Mouse (Mus musculus): ENCODE measurements around the gene Fcrla. TPM values are rescaled to one million over a fixed set of nuclear protein-coding genes. Genes with fewer than 3 reads are reported as not detected.

Fcrla gene
- total and polyA plus RNA-seq, 3 experiments = 10.6 to 30.6 (median 17.7) TPM

GRCm38 (mm10) chr1:170896651-170897281, 30.6 kb downstream of the Fcrla start:
- no peaks in the 10 kb centered on the region for H3K36me3 ChIP-seq (replicated peaks in 1 of 2; ENCODE audit: control insufficient read depth in 1 of 2, insufficient read depth in 1 of 2, low read length in 1 of 2)
- H3K79me2 ChIP-seq (replicated peaks; ENCODE audit: control insufficient read depth, extremely low read depth, insufficient read depth, poor library complexity, severe bottlenecking) = no peaks in the 10 kb centered on the region
- peak overlapping the region in 1 of 3 experiments; percentile 10 for H3K4me3 ChIP-seq (replicated peaks in 1 of 3; ENCODE audit: low read depth in 2 of 3, low read length in 2 of 3, poor library complexity in 1 of 3)
- no peak for TF ChIP-seq E2F4 (IDR thresholded peaks at IDR 0.05; ENCODE audit: insufficient replicate concordance, low read depth, low read length)
- TF ChIP-seq ETS1 (conservative IDR thresholded peaks at IDR 0.05; ENCODE audit: low read depth, low read length) = no peak; the same call in 1 of the 2 replicates
- no peak for TF ChIP-seq JUN (IDR thresholded peaks at IDR 0.05; ENCODE audit: insufficient read depth, low read depth, low read length)
- TF ChIP-seq PAX5 (IDR thresholded peaks at IDR 0.05; ENCODE audit: low read length) = no peak
- TF ChIP-seq HCFC1 (IDR thresholded peaks at IDR 0.05; ENCODE audit: low read depth, low read length) = peak; percentile 42; the same call in 1 of the 2 replicates
- peak; percentile 80; the same call in 1 of the 2 replicates for TF ChIP-seq ZNF384 (IDR thresholded peaks at IDR 0.05; ENCODE audit: low read depth, low read length)
- TF ChIP-seq TCF12 (IDR thresholded peaks at IDR 0.05; ENCODE audit: low read depth, low read length) = peak; percentile 3; the same call in 1 of the 2 replicates
- TF ChIP-seq ELF1 (IDR thresholded peaks at IDR 0.05; ENCODE audit: low read depth, low read length) = 0 out of 2 replicates have a peak, but pooled peaks have one; percentile 2
- peak; percentile 83 for TF ChIP-seq EP300 (IDR thresholded peaks at IDR 0.05; ENCODE audit: low read length)
- peak; percentile 69; the same call in 1 of the 2 replicates for TF ChIP-seq SIN3A (IDR thresholded peaks at IDR 0.05; ENCODE audit: low read length)
- peak; percentile 69 for TF ChIP-seq IRF4 (IDR thresholded peaks at IDR 0.05; ENCODE audit: low read depth, low read length)
- TF ChIP-seq MAX (IDR thresholded peaks at IDR 0.05; ENCODE audit: low read length) = 0 out of 2 replicates have a peak, but pooled peaks have one; percentile 11
- TF ChIP-seq POLR2A (IDR thresholded peaks at IDR 0.05; ENCODE audit: low read depth, low read length) = no peak
- no peak for TF ChIP-seq POLR2AphosphoS2 (IDR thresholded peaks at IDR 0.05; ENCODE audit: low read depth, low read length)
- TF ChIP-seq MAZ (IDR thresholded peaks at IDR 0.05; ENCODE audit: low read depth, low read length) = no peak
- TF ChIP-seq MEF2A (IDR thresholded peaks at IDR 0.05; ENCODE audit: borderline replicate concordance, low read depth, low read length) = peak; percentile 97
- no peaks in the 10 kb centered on the region for H3K27me3 ChIP-seq (replicated peaks)
- H3K27ac ChIP-seq (ENCODE audit: insufficient read depth, low read depth) = peak overlapping the region; percentile 100
- H3K4me2 ChIP-seq (ENCODE audit: insufficient read depth, low read depth, poor library complexity, severe bottlenecking) = peak overlapping the region; percentile 31
- in situ Hi-C loops (cut with MboI; ENCODE audit: low pct_ligation_motif_present, low pct_unique_long_range_greater_than_20kb, low sequenced_read_pairs) (loop anchor here (5.0 to 10.0 kb wide), 2 partner anchors 216 to 328 kb away; partner anchors contain the start of genes Apoa2, Cfap126 and Tomm40l), dilution Hi-C loops (cut with MboI; ENCODE audit: extremely low pct_ligation_motif_present, extremely low pct_unique_long_range_greater_than_20kb, low sequenced_read_pairs) (no loop called here)
- no peaks in the 10 kb centered on the region for H3K9me3 ChIP-seq (replicated peaks; ENCODE audit: low read length)
- DNase-seq (ENCODE audit: extremely low read depth) = peak; percentile 60
- H3K4me1 ChIP-seq (ENCODE audit: control insufficient read depth in 1 of 2, insufficient read depth in 2 of 2) = peaks cover 11 to 39% of the 10 kb centered on the region in 2 experiments
- peak overlapping the region; percentile 25 for H3K9ac ChIP-seq (ENCODE audit: insufficient read depth, low read depth)

- no peaks in the 10 kb centered on the region for H3K9me3 ChIP-seq (replicated peaks; ENCODE audit: low read length)
- H3K4me1 ChIP-seq (ENCODE audit: control insufficient read depth in 1 of 2, insufficient read depth in 2 of 2) = peaks cover 11 to 45% of the 10 kb centered on the region in 2 experiments
- DNase-seq (ENCODE audit: extremely low read depth) = peak; percentile 68
- in situ Hi-C loops (cut with MboI; ENCODE audit: low pct_ligation_motif_present, low pct_unique_long_range_greater_than_20kb, low sequenced_read_pairs) = loop anchor here (5.0 to 10.0 kb wide), 2 partner anchors 217 to 330 kb away; partner anchors contain the start of genes Apoa2, Cfap126 and Tomm40l
- no peak overlapping the region for H3K27ac ChIP-seq (ENCODE audit: insufficient read depth, low read depth)
- dilution Hi-C loops (cut with MboI; ENCODE audit: extremely low pct_ligation_motif_present, extremely low pct_unique_long_range_greater_than_20kb, low sequenced_read_pairs) = no loop called here
- no peak overlapping the region for H3K4me3 ChIP-seq (replicated peaks in 1 of 3; ENCODE audit: low read depth in 2 of 3, low read length in 2 of 3, poor library complexity in 1 of 3)
- no peaks in the 10 kb centered on the region for H3K36me3 ChIP-seq (replicated peaks in 1 of 2; ENCODE audit: control insufficient read depth in 1 of 2, insufficient read depth in 1 of 2, low read length in 1 of 2)
- 0 out of 2 replicates have a peak overlapping the region, but pooled peaks have one; percentile 13 for H3K9ac ChIP-seq (ENCODE audit: insufficient read depth, low read depth)
- H3K79me2 ChIP-seq (replicated peaks; ENCODE audit: control insufficient read depth, extremely low read depth, insufficient read depth, poor library complexity, severe bottlenecking) = no peaks in the 10 kb centered on the region
- no peaks in the 10 kb centered on the region for H3K27me3 ChIP-seq (replicated peaks)
- H3K4me2 ChIP-seq (ENCODE audit: insufficient read depth, low read depth, poor library complexity, severe bottlenecking) = no peak overlapping the region
- TF ChIP-seq E2F4 (IDR thresholded peaks at IDR 0.05; ENCODE audit: insufficient replicate concordance, low read depth, low read length) = no peak
- TF ChIP-seq ELF1 (IDR thresholded peaks at IDR 0.05; ENCODE audit: low read depth, low read length) = no peak
- TF ChIP-seq JUND (conservative IDR thresholded peaks at IDR 0.05; ENCODE audit: low read depth, low read length) = no peak
- TF ChIP-seq BHLHE40 (IDR thresholded peaks at IDR 0.05; ENCODE audit: low read depth, low read length) = no peak
- peak; percentile 31 to 70; a peak in 3 of 4 replicates for TF ChIP-seq CTCF (conservative IDR thresholded peaks at IDR 0.05 in 1 of 2, IDR thresholded peaks at IDR 0.05 in 1 of 2; ENCODE audit: low read depth in 2 of 2, low read length in 2 of 2)
- no peak for TF ChIP-seq JUN (IDR thresholded peaks at IDR 0.05; ENCODE audit: insufficient read depth, low read depth, low read length)
- no peak for TF ChIP-seq USF2 (conservative IDR thresholded peaks at IDR 0.05; ENCODE audit: low read depth, low read length)
- TF ChIP-seq POLR2AphosphoS2 (IDR thresholded peaks at IDR 0.05; ENCODE audit: low read depth, low read length) = no peak
- TF ChIP-seq EP300 (IDR thresholded peaks at IDR 0.05; ENCODE audit: low read length) = no peak
- TF ChIP-seq ZC3H11A (IDR thresholded peaks at IDR 0.05; ENCODE audit: low read depth, low read length) = no peak
- TF ChIP-seq GABPA (IDR thresholded peaks at IDR 0.05; ENCODE audit: insufficient replicate concordance, low read depth, low read length) = no peak
- no peak for TF ChIP-seq POLR2A (IDR thresholded peaks at IDR 0.05; ENCODE audit: low read depth, low read length)
- no peak for TF ChIP-seq MAFK (IDR thresholded peaks at IDR 0.05; ENCODE audit: insufficient replicate concordance, low read length)
- peak; percentile 44 for TF ChIP-seq SMC3 (IDR thresholded peaks at IDR 0.05; ENCODE audit: low read depth, low read length)
- peak; percentile 82 for TF ChIP-seq RAD21 (IDR thresholded peaks at IDR 0.05; ENCODE audit: low read depth, low read length)
- TF ChIP-seq HCFC1 (IDR thresholded peaks at IDR 0.05; ENCODE audit: low read depth, low read length) = no peak
- no peak for TF ChIP-seq MYC (IDR thresholded peaks at IDR 0.05; ENCODE audit: low read depth, low read length)
- no peak for TF ChIP-seq SIN3A (IDR thresholded peaks at IDR 0.05; ENCODE audit: low read length)
- no peak for TF ChIP-seq CHD2 (IDR thresholded peaks at IDR 0.05; ENCODE audit: low read length)
Observed at GRCm38 (mm10) chr1:170894603-170895602, 32.5 kb downstream of the Fcrla start.
